Mouse (Mus musculus) liver (tissue): ENCODE data around the gene Exosc2.

Experiments used
- DNase-seq: peaks from one replicate; pipeline ENCODE4 v3.0.0-alpha.2; 2020; ENCODE audit warnings: mixed read lengths

Exosc2 gene

DNA sequence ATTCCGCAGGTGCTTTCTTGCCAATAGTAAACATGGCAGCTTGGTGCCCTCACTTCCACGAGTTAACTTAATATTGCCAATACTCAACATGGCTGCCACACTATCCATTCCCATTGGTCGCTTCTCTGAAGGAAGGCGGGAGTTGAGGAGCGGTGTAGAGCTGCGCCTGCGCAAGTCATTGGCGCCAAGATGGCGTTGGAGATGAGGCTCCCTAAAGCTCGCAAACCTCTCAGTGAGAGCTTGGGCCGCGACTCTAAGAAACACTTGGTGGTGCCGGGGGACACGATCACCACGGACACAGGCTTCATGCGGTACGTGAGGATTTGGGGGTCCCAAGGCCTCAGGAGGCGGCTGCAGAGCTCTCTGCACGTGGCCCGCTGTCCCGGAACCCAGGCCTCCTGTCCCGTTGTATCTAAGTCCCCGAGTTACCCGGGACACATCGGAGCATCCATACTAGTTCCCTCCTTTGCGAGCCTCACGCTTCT lies at the start of gene Exosc2:
TSS of gene Exosc2 (plus strand) at position 165 of the 485 bp plus-strand sequence.
- peak; percentile 90 for DNase-seq

DNA sequence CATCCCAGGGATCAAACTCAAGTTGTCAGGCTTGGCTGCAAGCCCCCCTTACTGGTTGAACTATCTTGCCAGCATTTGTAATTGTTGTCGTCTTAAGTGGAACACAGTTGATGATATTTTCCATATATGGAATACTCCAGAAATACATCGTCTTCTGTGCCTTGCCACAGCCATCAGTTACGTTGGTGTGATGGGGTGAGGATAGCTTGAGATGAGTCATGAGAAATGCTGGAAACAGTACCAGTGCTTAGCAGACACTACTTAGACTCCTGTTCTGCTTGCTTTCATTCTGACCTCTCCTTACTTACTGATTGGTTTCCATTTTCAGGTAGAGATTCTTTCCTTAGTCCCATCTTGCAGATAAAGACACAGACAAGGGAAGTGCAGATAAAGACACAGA lies 37.0 kb upstream of the Exosc2 start:
- DNase-seq: no peak

DNA sequence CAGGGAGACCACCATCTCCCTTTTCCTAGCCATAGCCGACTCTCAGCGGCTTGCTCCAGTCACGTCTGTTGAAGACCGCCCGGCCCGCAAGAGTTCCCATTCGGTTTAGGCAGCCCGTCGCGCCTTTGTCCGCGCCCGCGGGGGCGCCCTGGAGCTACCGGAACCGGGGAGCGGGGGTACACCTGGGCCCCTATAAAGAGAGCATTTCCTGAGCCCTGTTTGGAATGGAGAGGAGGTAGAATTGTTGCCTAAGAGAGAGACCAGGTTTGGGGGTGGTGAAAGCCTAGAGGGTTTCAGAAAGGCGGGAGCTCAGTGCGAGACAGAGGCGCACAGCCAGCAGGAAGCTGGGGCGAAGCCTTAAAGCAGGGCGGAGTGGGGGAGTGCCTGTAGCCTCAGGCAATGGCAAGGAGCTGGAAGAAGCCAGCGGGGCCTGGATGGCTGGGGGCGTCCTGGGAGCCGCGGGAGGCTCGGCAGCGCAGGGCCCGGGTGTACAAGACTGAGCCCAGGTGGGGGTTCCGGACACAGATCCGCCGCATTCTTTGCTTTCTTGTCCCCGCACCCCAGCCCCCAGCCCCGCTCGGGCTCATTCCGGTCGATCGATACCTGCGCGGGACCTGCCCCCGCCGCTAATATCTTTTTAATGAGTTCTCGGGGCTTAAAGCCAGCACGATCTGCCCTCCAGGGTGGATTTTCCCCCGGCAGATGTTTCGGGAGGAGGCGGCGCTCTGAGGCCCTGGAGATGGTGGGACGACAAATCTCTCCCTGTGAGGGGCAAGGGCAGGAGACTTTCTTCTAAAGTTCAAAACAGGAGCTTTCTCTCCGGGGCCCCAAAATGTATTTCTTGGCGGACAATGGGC lies 35.0 kb upstream of the Exosc2 start:
- no peak for DNase-seq

DNA sequence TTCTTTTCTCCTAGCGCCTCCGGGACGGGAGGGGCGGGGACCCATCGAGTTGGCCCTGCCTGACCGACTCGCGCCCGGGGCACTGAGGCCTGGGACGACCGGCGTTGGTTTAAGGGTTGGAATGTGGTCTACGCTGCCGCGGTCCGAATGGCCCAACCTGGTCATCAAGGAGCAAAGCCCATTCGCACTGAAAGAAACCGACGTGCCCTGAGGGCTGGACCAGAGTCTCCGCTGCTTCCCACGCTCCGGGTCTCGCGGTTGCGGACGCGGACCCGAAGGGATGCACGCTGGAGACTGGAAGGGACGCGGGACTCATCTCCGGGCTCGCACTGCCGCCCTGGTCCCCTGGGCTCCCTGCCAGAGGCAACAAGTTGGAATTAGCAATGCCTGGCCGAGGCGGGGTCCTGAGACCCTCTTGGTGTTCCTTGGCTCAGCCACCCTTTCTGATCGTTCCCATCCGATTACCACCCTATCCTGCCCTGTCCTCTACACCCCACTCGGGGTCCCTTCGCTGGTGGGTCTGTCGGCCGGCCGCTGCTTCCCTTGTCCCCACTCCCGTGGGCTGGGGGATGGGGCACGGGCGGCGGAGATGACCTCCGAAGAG lies 34.3 kb upstream of the Exosc2 start:
- DNase-seq: no peak

DNA sequence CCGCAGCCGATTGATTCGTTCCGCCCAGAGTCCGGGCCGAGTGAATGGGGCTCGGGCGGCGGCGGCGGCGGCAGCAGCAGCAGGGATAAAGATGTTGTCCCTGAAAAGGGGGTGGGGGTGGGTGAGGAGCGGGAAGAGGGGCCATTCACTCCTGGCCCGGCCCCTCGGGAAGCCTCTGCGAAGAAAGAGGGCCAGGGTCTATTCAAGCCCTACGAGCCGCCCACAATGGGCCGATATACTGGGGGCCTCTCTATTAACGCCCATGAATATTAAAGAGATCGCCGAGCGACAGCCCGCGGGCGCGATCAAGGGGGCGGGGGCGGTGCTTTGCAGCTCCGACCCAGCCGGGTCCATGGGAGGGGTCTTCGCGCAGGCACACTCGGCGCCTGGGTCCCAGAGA lies 33.8 kb upstream of the Exosc2 start:
- no peak for DNase-seq

DNA sequence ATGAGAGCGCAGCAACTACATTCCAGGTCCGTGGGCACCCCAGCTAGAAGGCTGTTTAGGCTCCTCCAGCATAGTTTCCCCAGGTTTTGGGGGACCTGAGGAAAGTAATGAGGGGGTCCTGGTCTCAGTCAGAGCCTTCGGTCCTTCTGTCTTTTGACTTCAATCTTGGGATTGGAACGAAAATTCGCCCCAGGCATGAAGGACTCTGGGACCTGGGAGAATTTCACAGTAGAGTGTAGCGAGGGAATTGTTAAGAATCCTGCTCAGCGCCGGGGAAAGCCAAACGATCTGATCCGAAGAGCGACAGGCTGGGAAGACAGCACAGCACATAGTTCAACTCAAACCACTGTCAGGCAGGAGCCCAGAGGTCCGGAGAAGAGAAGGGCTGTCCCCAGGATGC lies 33.2 kb upstream of the Exosc2 start:
- DNase-seq: no peak

DNA sequence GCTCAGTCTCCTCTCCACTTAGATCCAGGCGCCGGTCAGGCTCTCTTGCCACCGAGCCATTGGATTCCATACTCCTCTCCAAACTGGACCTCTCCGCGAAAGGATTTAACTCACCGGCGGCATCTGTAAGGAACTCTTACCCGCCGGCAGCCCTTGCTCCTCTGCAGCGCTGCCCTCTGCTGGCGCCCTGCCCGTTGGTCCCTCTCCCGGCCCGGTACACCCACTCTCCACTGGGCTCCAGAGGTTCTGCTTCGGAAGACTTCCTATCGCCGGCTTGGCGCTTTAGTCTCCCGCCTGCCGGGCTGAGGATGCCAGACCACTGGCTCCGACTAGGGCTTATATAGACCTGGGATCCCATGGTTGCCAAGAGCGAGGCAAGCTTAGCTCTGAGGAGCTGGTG lies 32.7 kb upstream of the Exosc2 start:
- no peak for DNase-seq

DNA sequence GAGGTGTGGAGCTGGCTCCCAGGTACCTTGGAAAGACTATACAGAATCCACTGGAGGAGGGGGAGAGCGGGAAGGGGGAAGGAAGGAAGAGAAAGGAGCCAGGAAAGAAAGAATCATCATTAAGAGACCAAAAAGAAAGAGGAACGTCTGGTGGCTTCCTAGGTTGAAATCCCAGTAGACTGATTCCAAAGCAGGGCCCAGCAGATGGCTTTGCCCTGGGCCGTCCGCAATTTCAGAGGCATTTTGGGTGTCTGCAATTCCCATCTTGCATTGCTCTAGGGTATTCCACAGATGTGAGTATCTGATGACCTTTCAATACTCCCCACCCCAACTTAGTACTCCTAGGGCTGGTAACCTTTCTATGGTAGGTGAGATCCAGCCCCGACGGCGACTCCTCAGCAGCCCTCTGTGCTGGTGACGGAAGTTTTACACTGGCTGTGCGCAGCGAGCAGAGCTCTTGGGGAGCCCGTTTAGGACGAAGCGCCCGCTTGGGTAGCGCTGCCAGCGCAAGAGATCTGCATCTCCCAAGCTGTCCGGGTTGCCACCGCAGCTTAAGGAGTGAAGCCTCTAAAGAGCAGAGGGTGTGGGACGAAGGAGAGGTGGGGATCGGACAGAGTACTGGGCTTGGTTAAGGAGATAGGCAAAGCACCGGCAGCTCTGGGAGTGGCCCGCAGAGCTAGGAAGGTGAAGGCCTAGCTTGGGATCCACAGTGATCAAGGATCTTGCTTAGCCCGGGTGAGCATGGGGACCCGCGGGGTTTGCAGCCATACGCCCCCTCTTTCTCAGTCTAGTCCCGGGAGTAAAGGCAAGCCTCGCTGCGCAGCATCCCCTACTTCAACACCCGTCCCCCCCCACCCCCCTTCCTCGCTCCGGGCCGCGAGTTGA lies 31.7 kb upstream of the Exosc2 start:
- DNase-seq: no peak

DNA sequence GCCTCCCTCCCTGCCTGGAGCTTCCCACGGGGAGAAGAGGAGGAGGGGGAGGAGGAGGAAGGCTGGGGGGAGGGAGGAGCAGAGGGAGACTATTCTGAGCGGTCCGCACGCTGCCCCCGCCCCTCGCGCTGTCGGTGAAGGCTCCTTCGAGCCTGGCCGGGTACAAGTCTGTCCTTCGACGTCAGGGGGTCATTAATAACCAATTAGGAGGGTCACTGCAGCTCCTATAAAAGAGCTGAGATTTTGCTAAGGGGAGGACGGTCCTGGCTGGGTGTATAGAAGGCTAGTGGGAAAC lies 31.1 kb upstream of the Exosc2 start:
- DNase-seq: no peak

DNA sequence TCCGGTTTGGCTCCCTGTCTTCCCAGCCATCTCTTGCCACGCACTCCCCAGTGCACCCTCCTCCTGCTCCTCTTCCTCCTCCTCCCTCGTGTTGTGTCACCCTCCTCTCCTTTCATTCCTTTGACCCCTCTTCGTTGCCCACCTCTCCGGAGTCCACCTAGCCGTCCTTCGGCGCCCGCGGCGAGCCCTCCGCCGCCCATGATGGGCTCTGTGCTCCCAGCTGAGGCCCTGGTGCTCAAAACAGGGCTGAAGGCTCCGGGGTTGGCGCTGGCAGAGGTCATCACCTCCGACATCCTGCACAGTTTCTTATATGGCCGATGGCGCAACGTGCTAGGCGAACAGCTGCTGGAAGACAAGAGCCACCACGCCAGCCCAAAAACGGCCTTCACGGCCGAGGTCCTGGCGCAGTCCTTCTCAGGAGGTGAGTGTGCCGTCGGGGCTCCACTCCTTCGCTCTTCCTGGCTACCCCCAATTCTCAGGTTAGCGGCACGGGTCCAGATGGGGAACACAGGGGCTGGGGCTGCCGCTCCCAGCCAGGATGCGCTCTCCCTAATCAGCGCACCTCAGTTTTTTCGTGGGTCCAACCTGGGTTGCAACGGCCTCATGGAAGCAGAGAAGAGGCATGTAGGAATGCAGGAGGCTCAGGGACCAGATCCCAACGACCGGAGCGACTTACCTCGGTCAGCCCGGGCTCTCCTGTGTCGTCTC lies 30.5 kb upstream of the Exosc2 start, which contains the start of gene Prdm12:
TSS of gene Prdm12 (plus strand) at position 137 of the 708 bp plus-strand sequence.
- no peak for DNase-seq

DNA sequence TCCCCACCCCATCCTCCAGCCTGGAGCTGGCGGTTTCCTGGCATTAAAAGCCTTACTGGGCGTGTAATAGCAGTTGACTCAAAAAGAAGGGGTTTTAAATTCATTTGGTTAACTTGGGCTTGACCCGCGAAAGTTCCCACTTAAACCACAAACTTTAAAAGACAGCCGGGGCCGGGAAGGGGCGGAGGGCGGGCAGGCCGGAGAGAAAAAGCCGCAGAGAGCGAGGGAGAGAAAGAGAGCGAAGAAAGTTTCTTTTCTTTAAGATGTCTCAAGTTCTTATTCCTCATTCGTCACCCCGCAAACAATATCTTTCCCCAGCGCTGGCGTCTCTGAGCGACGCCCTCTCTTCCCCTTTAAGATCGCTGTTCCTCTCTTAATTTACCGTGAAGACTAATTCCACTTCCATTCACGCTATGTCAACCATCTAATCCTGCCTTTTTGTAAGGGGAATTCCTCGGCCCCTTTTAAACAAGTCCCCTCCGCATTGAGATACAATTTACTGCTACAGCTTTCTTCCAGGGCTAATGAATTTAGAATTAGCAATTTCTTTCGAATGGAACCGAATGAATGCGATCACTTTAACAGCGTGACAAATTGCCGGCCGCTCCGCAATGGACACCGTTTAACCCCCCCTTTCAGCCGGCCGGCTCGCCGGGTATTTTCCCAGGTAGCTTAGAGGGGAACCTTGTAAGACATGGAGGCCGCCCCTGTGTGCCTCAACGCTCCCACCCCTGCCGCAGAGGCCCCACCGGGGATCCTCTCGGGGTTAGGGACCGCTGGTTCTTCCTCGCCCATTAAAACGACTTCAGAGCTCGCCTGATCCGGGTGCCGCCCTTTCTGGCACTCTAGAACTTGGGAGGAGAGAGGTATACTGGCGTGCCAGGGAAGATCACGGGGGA lies 29.7 kb upstream of the Exosc2 start:
- no peak for DNase-seq

DNA sequence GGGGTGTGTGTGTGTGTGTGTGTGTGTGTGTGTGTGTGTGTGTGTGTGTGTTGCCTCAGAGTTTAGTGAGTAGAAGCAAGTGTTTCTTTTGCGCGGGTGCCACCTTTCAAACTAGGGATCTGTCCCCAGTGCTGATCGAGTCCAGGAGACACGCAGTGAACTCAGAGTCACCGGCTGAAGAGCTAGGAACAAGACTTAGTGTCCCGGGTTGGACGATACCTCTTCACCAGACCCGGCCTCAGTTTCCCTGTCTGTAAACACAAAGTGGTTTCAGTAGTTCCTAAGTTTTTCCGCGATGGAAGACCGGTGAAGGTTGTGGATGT lies 29.0 kb upstream of the Exosc2 start:
- DNase-seq: no peak

DNA sequence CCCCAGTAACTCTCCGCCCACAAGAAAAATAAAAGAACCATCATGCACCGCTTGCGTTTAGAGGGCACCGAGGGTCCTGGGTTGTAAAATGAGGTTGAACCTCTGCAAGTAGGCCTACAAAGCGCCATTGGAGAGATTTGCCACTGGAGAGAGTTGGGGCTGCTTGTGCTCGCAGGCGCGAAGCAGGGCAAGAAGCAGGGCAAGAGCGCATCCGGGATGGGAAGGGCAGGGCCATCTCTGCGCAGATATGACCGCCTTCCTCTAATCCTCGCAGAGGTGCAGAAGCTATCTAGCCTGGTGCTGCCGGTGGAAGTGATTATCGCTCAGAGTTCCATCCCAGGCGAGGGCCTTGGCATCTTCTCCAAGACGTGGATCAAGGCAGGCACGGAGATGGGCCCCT lies 28.6 kb upstream of the Exosc2 start:
- no peak for DNase-seq

DNA sequence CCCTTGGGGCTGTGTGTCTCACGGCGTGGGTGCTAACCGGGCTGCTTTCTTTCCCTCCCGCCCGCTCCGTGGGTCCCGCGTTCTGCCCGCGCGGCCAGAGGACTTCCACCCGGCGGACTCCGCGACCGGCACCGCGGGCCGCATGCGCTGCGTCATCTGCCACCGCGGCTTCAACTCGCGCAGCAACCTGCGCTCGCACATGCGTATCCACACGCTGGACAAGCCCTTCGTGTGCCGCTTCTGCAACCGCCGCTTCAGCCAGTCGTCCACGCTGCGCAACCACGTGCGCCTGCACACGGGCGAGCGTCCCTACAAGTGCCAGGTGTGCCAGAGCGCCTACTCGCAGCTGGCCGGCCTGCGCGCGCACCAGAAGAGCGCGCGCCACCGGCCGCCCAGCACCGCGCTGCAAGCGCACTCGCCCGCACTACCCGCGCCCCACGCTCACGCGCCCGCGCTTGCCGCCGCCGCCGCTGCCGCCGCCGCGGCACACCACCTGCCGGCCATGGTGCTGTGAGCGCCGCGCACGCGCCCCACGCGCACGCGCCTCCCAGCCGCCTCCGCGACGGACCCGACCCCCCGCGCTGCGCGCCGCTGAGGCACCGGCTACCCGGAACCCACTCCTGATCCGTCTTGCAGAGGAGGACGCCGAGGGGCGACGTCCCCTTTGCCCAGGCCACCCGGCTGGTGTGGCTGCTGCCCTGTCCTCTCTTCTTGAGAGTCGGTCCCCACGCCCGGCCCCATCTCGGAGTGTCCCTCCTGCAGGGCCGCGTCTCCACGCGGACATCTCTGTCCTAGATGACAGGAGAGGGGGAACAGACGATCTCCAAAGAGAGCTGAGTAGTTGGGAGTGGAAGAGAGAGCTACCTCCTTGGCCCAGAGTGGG lies 16.3 kb upstream of the Exosc2 start:
- no peak for DNase-seq

DNA sequence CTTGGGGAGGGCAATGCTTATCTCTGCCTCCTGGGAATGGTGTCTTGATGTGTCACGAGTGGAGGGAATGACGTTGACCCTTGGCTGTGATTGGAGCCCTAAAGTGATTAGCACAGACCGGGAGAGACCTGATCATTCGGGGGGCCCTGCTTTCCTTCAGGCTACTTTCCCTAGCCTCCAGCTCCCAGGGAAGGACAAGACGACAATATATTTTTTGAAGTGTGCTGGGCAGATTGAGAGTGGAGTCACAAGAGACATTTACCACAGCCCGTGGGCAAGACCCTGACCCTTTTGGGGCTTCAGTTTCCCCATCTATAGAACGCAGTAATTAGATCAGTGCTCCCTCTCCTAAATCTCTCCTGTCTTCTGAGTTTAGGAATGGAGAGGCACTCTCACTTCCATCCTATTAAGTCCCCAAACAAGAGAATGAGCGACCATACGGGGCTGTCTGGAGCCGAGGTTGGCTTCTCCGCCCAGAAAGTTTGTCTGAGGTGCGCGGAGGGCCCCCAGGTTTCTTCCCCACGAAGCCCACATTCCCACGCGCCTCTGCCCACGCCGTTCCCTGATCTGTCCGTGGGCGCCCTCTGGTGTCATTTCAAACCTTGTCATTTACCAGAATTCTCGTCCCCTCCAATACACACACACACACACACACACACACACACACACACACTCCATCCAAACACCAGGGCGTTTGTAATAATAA lies 15.5 kb upstream of the Exosc2 start:
- peak; percentile 33 for DNase-seq

DNA sequence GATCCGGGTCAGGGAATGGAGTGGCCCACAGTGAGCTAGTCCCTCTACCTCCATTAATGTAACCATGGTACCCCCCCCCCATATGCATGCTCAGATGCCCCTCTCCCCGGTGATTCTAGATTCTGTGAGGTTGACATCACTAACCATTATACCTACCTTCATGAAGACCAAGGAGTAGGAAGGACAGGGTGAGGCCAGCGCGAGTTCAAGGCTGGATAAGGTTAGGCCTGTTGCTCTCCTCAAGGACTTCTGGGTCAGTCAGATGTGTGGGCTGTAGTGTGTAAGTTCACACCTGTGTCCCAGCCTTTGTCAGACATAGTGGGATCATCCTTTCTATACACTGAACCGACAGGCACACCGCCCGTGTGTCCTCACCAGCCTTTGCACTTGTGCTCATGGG lies 14.1 kb upstream of the Exosc2 start:
- no peak for DNase-seq

DNA sequence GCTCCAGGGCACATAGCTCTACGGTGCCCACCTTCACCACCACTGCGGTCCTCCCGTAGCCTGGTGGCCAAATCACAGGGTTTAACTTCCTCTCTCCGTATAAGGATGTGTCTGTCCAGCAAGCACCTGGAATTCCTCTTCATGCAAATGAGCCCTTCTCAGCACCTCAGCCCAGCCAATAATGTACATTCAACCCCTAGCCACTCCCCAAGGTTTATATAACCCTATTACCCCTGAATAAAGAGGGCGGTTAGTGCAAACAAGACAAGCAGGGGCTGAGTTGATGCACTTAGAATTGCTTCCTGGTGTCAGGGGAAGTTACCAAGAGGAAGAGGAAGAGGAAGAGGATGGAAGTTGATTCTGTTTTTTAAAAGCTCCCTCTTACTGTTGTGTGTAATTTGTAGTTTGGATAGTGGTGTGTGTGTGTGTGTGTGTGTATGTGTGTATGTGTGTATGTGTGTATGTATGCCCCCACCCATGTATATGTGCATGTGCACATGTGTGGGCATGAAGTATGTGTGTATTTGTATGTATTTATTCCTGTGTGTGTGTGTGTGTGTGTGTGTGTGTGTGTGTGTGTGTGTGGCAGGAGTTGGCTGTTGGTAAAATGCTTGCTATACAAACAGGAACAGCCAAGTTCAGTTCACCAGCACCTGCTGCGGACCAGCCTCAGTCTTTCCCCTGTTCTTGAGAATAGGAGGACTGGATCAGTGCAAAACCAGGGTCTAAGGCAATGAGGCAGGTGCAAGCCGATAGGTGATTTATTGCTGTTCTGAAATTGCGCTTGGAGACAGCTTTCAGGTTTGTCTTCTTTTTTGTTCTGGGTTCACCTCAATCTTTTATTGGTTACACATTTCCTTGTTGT lies 7.3 kb upstream of the Exosc2 start:
- DNase-seq: no peak

DNA sequence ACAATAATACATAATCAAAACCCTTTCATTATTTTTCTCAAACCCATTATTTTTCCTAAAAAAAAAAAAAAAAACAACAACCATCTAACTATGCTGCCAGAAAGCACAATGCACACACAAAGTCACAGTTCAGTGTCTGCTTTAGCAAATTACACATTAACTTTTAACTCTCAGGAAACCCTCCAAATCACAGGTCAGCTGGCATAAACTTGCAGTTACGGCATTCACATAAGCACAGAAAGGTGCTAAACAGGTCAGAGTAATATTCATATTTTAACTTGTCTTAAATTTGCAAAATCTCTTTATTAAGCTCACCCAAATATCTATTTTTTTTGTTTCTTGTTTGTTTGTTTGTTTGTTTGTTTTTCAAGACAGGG lies 6.7 kb upstream of the Exosc2 start:
- no peak for DNase-seq

DNA sequence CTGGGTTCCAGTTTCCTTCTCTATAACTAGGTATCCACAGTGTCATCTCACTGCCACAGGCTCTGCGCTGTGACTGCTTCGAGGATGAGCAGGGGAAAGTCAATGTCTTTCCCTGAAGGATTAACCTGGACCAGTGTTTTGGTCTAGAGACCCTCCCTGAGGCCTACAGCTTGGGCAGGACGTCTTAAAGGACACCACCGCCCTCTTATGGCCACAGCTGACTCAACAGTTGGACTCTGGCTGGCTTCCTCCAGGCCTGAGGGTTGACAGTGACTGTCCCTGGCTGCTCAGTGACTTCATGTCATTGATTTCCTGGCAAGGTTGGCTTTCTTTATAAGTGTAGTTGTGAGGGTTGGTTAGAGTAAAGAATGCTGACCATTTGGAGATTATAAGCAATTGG lies 3.2 kb upstream of the Exosc2 start:
- peak; percentile 17 for DNase-seq
